Mouse (Mus musculus) spleen, postnatal 10 days (tissue): ENCODE measurements around the gene Trim7.
"Not testable (repeated sequence)": the region's sequence is repeated elsewhere in the genome, so short reads cannot be mapped to it uniquely, and the experiment has no call there.

Experiments
- DNase-seq, 2 experiments: peaks; one replicate each; pipeline ENCODE4 v3.0.0; 2021 to 2022; ENCODE audit warnings: low spot score in 2 of 2

Gene Trim7

DNA sequence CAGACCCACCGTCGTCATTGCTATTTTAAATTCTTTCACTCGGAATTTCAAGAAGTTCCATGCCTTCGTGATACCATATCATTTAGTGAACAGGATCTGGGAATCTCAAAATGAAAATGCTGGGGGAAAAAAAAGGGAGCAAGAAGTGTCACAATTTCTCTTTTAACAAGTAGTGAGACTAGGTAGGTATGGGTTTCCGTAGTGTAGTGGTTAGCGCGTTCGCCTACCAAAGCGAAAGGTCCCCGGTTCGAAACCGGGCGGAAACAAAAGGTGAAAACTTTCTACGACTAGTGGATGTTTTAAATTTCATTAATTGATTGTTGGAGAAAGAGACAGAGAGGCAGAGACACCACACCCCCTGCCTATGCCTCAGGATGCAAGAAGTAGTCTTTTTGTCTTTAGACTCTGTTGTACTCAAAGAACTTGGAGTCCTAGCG lies 2.4 kb upstream of the Trim7 start:
- DNase-seq, result peak; percentile 69 to 79

DNA sequence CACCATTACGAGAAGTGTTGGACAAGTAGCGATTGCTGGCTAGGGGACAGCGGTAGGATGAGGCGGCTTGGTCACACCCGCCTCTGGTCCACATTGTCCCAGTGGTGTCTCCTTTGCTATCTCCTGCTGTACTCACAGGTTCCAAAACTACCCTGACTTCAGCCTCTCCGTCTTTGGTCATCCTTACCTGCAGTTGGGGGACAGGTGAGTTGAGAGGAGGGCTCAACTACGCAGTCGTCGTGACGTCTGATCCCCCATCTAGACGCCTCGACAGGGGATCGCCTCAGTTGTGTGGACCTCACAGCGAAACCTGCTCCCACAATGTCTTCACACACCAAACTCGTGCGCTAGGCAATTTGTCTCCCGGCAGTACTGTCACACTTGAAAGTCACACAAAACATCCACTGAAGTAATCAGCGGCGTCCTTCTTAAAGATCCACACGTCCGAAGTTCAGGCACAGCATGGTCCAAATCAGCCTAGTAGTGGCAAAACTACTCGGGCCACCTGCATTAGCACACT lies 1.6 kb upstream of the Trim7 start:
- peak in 1 of 2 experiments; percentile 37 for DNase-seq

DNA sequence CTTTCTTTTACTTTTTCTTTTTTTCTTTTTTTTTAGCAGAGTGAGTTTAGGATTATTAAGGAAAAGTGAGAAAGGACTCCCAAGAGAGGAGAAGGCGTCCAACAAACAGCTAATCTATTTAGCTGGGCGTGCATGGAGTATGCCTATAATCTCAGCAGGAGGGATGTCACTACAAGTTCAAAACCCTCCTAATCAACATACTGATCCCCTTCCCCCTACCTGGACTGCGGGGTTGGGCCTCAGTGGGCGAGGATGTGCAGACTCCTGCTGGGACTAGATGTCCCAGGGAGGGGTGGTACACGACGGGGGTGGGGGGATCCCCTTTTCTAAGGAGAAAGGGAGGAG lies 784 bp downstream of the Trim7 start:
- DNase-seq, result no peak

DNA sequence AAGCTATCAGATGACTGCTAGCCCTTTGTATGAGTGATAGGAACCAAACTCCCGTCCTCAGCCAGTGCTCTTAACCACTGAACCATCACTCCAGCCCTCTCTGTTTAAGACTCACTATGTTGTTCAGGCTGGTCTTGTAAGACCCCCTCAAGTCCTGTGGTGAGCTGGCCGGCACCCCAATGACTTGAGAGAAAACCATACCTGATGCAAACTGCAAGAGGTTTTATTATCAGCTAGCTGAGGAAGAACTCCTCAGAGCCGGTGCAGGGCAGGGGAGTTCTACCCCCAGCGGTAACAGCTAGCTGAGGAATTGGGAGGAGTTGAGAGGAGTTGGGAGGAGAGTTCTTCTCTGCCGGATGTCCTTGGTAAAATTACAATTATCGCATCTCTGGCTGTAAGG lies 2.0 kb downstream of the Trim7 start:
- no peak for DNase-seq

DNA sequence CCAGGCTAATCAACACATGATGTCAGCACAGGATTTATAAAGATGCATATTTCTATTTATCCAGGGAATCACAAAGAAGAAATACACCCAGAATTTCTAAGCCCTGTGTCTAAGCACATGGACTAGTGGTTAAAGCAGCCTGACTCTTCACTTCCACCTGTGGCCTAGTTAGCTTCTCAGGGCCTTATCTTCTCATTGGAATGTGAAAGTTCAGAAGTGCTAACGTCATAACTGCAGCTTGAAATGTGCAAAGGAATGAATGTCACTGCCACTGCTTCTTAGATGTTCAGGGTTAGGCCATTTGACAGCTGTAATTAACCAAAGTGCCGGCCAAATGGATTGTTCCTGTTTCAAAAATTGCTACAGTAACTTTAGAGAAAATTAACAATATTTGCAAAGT lies 4.3 kb downstream of the Trim7 start:
- DNase-seq, result no peak

DNA sequence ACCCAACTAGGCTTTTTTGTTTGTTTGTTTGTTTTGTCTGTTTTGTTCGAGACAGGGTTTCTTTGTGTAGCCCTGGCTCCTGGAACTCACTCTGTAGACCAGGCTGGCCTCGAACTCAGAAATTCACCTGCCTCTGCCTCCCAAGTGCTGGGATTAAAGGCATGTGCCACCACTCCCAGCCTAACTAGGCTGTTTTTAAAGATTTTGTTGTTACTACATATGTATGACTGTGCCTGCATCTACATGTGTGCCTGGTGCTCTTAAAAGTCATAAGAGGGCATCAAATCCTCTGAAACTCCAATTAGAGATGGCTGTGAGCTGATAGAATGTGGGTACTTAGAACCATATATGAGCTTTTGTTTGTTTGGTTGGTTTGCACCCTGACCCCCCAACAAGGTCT lies 5.3 kb downstream of the Trim7 start:
- no peak for DNase-seq

DNA sequence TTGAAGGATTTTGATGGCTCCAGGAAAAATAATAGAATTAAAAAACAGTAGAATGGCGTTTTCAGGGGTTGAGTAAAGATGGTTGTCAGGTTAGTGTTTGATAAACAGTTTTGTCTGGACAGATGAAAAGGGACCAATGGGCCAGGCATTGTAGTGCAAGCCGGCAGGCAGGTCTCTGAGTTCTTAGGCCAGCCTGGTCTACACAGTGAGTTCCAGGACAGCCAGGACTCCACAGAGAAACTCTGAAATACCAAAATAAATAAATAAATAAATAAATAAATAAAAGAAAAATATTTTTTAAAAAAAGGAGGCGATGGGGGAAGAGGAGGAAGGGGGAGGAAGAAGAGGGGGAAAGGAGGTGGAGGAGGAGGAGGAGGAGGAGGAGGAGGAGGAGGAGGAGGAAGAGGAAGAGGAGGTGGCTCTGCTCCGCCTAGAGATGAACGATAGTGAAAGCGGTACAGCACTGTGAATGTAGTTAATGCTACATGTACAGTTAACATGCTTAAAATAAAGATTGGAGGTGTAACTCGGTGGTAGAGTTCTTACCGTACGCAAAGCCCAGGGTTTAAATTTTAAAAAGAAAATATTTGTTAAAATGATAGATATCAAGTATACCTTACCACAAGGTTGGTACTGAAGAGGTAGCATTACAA lies 7.3 kb downstream of the Trim7 start:
- DNase-seq, result no peak

DNA sequence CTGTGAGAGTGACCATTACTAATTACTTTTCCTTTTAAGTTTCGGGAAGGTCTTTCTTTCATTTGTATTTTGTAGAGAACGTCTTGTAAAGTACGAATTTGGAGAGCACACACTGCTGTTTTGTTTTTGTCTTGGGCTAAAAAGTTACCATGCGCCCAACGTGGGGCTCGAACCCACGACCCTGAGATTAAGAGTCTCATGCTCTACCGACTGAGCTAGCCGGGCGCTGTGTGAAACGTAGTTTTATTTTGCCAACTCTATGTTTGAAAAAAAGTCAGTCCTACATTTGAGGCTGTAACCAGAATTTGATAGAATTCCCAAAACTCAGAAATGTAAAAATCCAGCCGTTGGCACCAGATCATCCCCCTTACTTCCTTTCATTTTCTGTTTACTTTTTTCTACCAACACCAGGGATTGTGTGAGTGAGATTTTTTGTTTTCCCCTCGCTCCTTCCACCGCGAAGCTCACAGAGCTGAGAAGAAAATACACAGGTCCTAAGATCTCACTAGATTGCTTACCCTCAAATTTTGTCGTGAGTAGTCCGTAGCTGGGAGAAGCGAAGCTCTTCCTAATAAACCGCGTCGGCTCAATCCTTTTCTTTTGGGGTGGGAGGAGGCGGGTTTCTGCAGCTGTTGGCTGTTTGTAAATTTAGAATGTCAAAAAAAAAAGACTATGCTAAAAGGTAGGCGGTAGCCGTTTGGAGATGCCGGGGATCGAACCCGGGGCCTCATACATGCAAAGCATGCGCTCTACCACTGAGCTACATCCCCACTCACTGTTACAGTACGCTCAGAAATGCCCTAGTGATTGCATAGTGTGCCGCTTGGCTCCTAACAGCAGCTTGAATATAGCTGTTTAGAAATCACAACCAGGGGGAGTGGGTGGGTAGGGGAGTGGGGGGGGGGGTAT lies 8.0 kb downstream of the Trim7 start:
- peak; percentile 89 to 92 for DNase-seq

DNA sequence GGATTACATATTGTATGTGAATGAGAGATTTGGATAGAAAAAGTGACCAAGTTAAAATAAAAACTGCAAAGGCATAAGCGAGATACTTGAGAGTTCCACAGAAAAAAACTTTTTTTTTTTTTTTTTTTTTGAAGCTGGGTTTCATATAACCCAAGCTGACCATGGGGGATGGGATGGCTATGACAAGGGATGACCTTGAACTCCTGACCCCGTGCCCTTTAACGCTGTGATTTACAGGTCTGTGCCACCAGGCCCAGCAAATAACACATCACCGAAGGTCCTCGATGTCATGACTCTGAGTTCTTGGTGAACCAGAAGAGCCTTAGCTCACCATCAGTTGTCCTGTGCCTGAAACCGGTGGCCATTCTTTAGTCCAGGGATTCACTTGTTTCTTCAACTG lies 10.0 kb downstream of the Trim7 start:
- DNase-seq, result no peak

DNA sequence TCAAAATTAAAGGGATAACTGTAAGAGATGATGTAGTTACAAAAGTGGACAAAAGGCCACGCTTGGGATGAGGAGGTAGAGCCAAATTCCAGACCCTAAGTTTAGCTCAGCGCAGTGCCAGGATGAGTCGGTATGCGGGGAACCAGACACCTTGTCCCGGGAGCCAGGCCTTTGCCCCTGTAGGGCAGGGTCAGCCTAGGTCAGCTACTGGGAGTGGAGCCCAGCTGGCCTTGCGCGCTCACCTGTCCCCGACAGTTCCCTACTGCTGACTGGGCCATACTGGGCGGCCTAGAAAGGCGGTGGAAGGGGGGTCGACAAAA lies 11.0 kb downstream of the Trim7 start:
- no peak for DNase-seq

DNA sequence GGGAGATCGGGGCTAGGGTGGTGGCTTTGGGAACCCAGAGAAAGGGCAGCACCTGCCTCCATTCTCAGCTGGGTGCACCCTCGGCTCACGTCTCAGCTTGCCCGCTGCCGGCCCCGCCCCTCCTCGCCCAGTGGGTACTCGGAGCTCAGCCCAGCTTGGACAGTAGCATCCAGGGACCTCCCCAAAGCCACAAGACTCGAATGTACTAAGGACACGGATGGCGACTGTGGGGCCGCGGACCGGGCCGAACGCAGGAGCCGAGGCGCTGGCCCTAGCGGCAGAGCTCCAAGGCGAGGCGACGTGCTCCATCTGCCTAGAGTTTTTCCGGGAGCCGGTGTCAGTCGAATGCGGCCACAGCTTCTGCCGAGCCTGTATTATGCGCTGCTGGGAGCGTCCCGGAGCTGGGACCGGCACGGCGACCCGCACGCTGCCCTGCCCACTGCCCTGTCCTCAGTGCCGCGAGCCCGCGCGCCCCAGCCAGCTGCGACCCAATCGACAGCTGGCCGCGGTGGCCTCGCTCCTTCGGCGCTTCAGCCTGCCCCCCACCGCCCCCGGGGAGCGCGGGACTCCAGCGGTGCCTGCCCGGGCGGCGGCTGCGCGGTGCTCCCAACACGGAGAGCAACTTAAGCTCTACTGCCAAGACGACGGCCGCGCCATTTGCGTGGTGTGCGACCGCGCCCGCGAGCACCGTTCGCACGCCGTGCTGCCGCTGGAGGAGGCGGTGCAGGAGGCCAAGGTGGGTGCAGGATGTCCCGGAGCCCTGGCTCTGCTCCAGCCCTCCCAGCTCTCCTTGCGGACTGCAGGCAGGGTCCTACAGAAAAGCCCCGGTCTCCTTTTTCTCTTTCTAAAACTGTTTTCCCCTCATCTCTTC lies 11.6 kb downstream of the Trim7 start:
- peak; percentile 63 to 75 for DNase-seq

DNA sequence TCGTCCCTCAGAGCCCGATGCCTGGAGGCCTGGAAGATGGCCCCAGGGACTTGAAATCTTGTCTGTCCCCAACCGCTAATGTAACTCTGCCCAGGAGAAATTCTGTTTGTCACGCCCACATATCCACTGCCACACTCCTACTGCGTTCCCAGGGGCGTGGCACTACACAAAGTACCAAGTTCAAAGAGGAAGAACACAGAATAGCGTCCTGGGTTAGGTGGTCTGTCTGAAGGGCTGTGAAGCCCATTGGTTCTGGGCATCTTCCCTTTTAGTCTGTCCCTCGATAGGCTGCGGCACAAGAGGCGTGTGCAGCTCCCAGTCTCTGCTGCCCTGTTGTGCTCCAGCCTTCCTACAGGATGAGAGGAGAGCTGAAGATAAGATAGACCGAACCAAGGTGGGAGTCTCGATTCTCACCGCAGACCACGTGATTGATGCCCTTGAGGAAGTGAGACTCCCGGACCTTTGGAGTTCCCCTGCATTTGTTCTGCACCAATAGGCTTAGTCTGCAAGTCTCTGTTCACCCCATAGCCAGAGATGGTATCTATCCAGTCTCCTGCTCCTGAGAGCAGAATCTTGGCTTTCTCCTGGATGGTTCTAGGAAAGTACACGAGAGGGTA lies 12.3 kb downstream of the Trim7 start:
- DNase-seq, result peak; percentile 38 to 67

DNA sequence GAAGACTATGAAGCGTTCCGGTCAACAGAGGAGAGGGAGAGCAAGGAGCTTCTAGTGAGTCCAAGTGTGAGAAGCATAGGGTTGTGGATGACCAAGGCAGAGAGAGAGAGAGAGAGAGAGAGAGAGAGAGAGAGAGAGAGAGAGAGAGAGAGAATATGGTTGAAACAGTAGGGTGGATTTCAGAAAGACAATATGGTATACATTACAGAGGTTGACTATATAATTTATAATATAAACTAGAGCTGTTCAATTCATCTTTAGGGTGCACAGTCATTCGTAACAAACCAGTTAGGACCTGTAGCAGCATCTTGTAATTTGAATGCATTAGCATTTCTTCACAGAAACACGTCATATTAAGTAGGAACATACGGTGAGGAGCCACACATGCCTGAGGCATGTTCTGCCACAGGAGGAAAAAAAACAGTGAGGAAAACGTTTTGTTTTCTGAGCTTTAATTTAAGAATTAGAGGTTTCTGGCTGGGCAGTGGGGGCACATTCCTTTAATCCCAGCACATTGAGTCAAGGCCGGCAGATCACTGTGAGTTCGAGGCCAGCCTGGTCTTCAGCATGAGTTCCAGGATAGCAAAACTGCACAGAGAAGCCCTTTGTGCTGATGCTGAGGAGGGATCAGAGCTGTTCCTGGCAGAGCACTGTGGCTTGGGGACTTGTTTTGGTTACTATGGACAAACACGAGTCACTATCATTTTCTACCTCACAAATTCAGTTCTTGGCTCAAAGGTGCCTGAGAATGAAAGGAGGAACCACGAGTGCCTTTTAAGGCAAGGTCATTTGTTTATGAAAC lies 13.1 kb downstream of the Trim7 start:
- DNase-seq, result no peak

DNA sequence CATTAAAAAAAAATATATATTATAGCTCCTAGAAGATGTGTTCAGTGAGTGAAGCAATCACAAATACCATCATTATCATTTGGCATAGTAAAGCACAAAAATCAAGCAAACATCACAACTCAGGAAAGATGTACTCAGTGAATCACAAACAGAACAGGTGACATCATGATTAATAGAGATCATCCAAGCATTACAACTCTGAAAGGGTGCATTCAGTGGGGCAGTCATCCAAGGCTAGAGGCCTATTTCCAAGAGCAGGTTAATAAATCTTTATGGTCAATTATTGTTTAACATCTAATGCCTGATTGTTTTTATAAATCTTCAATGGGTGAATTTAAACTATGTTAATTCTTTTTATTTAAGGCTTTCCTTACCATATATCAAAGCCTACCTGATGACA lies 14.9 kb downstream of the Trim7 start:
- DNase-seq, result no peak

DNA sequence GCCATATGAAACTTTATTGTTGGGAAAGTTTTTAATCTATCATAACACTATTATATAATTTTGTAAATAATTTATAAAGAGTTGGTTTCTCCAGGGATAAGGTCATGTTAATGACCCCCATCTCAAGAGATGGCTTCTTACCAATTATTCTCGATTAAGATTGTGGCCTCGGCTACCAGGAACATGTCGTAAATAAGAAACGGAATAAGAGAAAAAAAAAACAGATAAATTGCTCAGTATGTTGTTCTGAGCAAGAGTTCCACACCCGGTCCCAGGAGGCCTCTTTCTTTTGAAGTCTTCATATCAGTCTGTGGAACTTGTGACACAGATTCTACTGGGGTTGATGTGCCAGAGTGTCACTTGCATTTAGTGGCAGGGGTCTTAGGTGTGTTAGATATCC lies 15.3 kb downstream of the Trim7 start:
- no peak for DNase-seq

DNA sequence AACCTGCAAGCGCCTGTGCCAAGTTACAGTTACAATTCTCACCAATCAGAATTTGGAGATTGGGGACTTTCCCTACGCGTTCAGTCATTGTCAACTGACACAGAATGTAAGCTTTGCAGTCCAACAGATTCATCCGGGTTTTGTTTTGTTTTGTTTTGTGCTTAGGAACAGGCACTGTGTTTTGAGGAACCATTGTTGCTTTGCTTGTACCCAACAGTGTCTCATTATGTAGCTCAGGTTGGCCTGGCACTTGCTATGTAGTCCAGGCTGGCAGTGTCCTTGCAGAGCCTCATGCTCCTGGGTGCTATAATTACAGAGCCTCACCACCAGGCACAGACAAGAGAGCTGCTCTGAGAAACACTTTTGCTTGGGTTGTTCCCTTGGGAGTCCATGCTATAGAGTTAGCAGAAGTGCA lies 16.4 kb downstream of the Trim7 start:
- no peak for DNase-seq

DNA sequence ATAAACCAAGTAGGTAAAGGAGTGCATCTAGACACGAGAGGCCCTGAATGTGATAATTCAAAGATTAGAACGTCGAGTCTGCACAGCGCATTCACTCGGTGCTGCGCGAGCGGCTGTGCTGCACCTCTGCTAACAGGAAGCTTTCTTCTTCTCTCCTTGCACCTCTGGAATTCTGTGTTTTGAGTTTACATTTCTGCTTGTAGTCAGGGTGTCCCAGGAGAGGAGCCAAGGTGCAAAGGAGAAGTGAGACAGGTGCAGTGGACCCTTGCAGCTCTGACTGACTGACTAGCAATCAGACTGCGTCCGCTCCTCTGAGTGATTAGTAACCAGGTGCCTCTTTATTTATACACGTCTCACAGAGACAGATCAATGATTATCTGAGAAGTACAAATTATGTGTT lies 17.3 kb downstream of the Trim7 start:
- peak in 1 of 2 experiments; percentile 46 for DNase-seq

DNA sequence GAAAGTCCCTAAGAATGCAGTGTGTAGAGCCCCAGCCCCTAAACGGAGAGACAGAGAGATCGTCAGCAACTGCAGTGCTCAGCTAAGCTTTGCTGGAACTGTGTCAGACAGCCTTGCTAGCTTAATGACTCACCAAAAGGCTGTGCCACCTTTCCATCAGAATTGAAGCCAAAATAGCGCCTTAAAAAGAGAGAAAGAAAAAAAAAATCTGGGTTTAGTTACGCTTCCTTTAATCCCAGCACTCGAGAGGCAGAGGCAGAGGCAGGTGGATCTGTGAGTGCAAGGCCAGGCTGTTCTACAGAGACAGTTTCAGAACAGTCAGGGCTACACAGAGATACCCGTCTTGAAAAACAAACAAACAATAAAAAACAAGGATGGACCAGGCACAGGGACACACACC lies 18.4 kb downstream of the Trim7 start:
- DNase-seq, result no peak

DNA sequence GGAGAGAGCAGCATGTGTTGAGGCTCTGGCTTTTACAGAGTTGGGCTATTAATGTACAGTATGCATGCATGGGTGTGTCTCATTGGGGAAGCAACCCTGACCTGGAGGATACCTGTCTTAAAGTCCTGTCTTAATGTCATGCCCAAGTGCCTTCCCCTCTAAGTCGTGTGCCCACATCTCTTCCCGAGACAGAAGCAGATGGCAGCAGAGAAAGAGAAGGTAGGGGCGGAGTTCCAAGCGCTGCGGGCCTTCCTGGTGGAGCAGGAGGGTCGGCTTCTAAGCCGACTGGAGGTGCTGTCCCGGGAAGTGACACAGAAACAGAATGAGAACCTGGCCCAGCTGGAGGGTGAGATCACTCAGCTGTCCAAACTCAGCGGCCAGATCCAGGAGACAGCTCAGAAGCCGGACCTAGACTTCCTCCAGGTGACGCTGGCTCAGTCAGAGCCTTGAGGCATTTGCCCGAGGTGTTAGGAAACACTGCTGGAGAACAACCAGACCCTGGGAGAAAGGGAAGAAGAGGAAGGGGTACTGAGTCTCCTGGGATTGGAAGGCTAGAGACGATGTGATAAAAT lies 19.4 kb downstream of the Trim7 start:
- no peak for DNase-seq

DNA sequence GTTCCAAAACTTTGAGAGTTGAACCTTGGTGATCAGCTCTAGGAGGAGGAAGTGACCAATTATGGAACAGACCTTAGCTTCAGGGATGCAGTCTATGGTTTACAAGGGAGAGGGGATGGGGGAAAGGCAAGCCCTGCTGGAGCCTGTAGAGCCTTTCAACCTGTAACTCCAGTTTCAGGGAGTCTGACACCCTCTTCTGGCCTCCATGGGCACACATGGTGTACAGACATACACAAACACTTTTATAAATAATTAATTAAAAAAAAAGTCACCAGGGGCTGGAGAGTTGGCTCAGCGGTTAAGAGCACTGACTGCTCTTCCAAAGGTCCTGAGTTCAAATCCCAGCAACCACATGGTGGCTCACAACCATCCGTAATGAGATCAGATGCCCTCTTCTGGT lies 20.4 kb downstream of the Trim7 start:
- DNase-seq, result not testable (repeated sequence)

DNA sequence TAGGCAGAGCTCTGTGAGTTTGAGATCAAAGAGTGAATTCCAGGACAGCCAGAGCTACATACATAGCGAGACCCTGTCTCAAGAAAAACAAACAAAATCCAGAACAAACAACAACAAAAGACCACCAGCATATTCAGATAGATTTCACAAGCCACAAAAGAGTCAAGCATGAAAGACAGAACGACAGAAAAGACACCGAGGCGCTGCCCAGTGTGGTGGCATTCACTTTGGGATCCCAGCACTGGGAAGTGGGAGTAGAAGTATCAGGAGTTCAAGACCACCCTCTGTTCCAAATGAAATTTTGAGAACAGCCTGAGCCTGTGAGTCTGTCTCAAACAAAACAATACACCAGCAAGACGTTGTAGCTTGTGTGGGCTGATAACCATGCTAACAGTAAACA lies 20.9 kb downstream of the Trim7 start:
- DNase-seq, result no peak
